ENCODE assay signal across 12 mouse cellular contexts in genomic region chr14:17733077-17733778, GRCm38 (mm10).
"Had no signal": no experiment of that assay in that cellular context is flagged by ENCODE, and none has a peak within 500 bp of the region (broad histone marks: within the 10 kb centered on the region; RNA-seq: fewer than 3 reads in every experiment).

No protein-coding gene starts in this region.

- H3K9me3 ChIP-seq: kidney, embryonic 15.5 days; limb, embryonic 13.5 days; neural tube, embryonic 15.5 days had no signal

- H3K36me3 ChIP-seq: kidney, embryonic 15.5 days; limb, embryonic 13.5 days; neural tube, embryonic 15.5 days had no signal

- H3K27me3 ChIP-seq: kidney, embryonic 15.5 days; limb, embryonic 13.5 days; neural tube, embryonic 15.5 days had no signal

- DNase-seq: kidney, adult 2 months; kidney, postnatal 14 days; lung, adult 18-20 months; lung, postnatal 4 days; right cerebral cortex, adult 18-20 months; right cerebral cortex, postnatal 25 days; thymus, postnatal 4 days had no signal

- H3K4me1 ChIP-seq: kidney, embryonic 15.5 days; limb, embryonic 13.5 days; neural tube, embryonic 15.5 days had no signal

- H3K4me3 ChIP-seq: kidney, embryonic 15.5 days; limb, embryonic 13.5 days; myocyte; neural tube, embryonic 15.5 days had no signal

- H3K4me2 ChIP-seq: kidney, embryonic 15.5 days; limb, embryonic 13.5 days; neural tube, embryonic 15.5 days had no signal

- H3K9ac ChIP-seq: kidney, embryonic 15.5 days; limb, embryonic 13.5 days; liver, embryonic 14.5 days; neural tube, embryonic 15.5 days had no signal

- H3K27ac ChIP-seq: kidney, embryonic 15.5 days; limb, embryonic 13.5 days; liver, embryonic 14.5 days; neural tube, embryonic 15.5 days had no signal
